Mouse (Mus musculus) ovary, postnatal 10 days (tissue): ENCODE results near the gene Ncoa4.

ENCODE experiments used
- DNase-seq: peaks from one replicate; pipeline ENCODE4 v3.0.0; 2022; ENCODE audit warnings: low spot score

The Ncoa4 gene

GRCm38 (mm10) chr14:32201791-32202451 lies 42.3 kb downstream of the Ncoa4 start, which contains the start of the genes Timm23 and Parg:
Gene Timm23 (minus strand): TSS chr14:32201898.
Gene Parg (plus strand): TSS chr14:32201949.
- peak; percentile 54 for DNase-seq

GRCm38 (mm10) chr14:32226601-32227000 lies 66.9 kb downstream of the Ncoa4 start:
- no peak for DNase-seq

GRCm38 (mm10) chr14:32228996-32229395 lies 69.3 kb downstream of the Ncoa4 start:
- peak; percentile 13 for DNase-seq
